Mouse (Mus musculus) small intestine, adult 2 months (tissue): Measurements from ENCODE around the gene Shisal2a.

ENCODE experiments used
- CTCF ChIP-seq: fragments of 200-500 bp; IDR thresholded peaks from 2 replicates; pipeline ENCODE4 v1.5.1; 2012; ENCODE audit warnings: low read depth, mild to moderate bottlenecking, control low read depth, inconsistent platforms, low read length, moderate library complexity, mixed read lengths; ENCODE audit not compliant: insufficient replicate concordance, insufficient read length; ENCODE audit errors: extremely low read depth
- POLR2A ChIP-seq: fragments of 200-500 bp; IDR thresholded peaks from 2 replicates; pipeline ENCODE4 v1.6.1; 2012; ENCODE audit warnings: low read depth, mild to moderate bottlenecking, control low read depth, inconsistent platforms, low read length, moderate library complexity

DNA sequence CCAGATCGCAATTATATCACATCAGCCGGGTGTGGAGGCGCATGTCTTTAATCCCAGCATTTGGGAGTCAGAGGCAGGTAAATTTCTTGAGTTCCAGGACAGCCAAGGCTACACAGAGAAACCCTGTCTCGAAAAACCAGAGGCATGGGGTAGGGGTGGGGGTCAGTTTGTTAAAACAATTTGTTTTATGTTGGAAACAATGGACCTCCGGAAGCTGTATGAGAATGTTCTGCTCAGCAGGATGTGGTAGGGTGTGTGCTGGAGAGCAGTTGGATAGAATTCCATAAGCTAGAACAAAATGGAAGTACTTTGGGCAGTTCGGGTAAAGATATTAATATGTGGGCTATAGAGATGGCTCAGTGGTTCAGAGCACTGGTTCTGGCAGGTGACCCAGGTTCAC is 47.7 kb downstream of the Shisal2a start:
- TF ChIP-seq CTCF = no peak
- no peak for TF ChIP-seq POLR2A
